Mouse (Mus musculus): Measurements from ENCODE around the gene Olfr750.

Olfr750 gene

GRCm38 (mm10) chr14:51088166-51088969 lies 14.1 kb upstream of the Olfr750 start:
- DNase-seq (ENCODE audit: low spot score in 2 of 2), result peak; percentile 72 to 83

GRCm38 (mm10) chr14:51087762-51088161 lies 13.5 kb upstream of the Olfr750 start:
- DNase-seq (ENCODE audit: low spot score in 2 of 2), result no peak

GRCm38 (mm10) chr14:51085911-51086310 lies 11.7 kb upstream of the Olfr750 start:
- DNase-seq (ENCODE audit: low spot score in 2 of 2), result no peak

GRCm38 (mm10) chr14:51085086-51085485 lies 10.9 kb upstream of the Olfr750 start:
- no peak for DNase-seq (ENCODE audit: low spot score in 2 of 2)

GRCm38 (mm10) chr14:51083805-51084204 lies 9.6 kb upstream of the Olfr750 start:
- DNase-seq (ENCODE audit: low spot score in 2 of 2), result peak; percentile 33 to 40

GRCm38 (mm10) chr14:51082599-51083581 lies 8.7 kb upstream of the Olfr750 start:
- peak; percentile 59 to 69 for DNase-seq (ENCODE audit: low spot score in 2 of 2)

GRCm38 (mm10) chr14:51081035-51081434 lies 6.8 kb upstream of the Olfr750 start:
- no peak for DNase-seq (ENCODE audit: low spot score in 2 of 2)

GRCm38 (mm10) chr14:51079180-51079579 lies 4.9 kb upstream of the Olfr750 start:
- DNase-seq (ENCODE audit: low spot score in 2 of 2), result no peak

- peak; percentile 21 to 58 for DNase-seq (ENCODE audit: low spot score in 2 of 2)
Observed at GRCm38 (mm10) chr14:51069617-51070016, 4.6 kb downstream of the Olfr750 start.

- DNase-seq (ENCODE audit: low spot score in 2 of 2), result no peak
Observed at GRCm38 (mm10) chr14:51068956-51069355, 5.3 kb downstream of the Olfr750 start.

GRCm38 (mm10) chr14:51060761-51061160 lies 13.5 kb downstream of the Olfr750 start:
- DNase-seq (ENCODE audit: low spot score in 2 of 2), result no peak

GRCm38 (mm10) chr14:51057401-51057831 lies 16.8 kb downstream of the Olfr750 start, which contains the start of gene Rnase12:
Rnase12 (minus strand) TSS chr14:51057661.
- peak; percentile 18 to 22 for DNase-seq (ENCODE audit: low spot score in 2 of 2)

- DNase-seq (ENCODE audit: low spot score in 2 of 2), result no peak
Observed at GRCm38 (mm10) chr14:51054243-51055237, 19.7 kb downstream of the Olfr750 start.

GRCm38 (mm10) chr14:51053176-51053575 lies 21.1 kb downstream of the Olfr750 start:
- DNase-seq (ENCODE audit: low spot score in 2 of 2), result no peak

GRCm38 (mm10) chr14:51051941-51052340 lies 22.3 kb downstream of the Olfr750 start:
- DNase-seq (ENCODE audit: low spot score in 2 of 2), result no peak

GRCm38 (mm10) chr14:51050063-51050462 lies 24.2 kb downstream of the Olfr750 start, which contains the start of gene Rnase11:
Rnase11 (minus strand) TSS chr14:51050163.
- DNase-seq (ENCODE audit: low spot score in 2 of 2), result no peak

GRCm38 (mm10) chr14:51047846-51048245 lies 26.4 kb downstream of the Olfr750 start:
- DNase-seq (ENCODE audit: low spot score in 2 of 2), result no peak

GRCm38 (mm10) chr14:51041769-51042168 lies 32.5 kb downstream of the Olfr750 start, which contains the start of gene Rnase9:
Rnase9 (minus strand) TSS chr14:51041869.
- no peak for DNase-seq (ENCODE audit: low spot score in 2 of 2)

GRCm38 (mm10) chr14:51036214-51036613 lies 38.0 kb downstream of the Olfr750 start:
- DNase-seq (ENCODE audit: low spot score in 2 of 2), result no peak

- no peak for DNase-seq (ENCODE audit: low spot score in 2 of 2)
Observed at GRCm38 (mm10) chr14:51035206-51035605, 39.0 kb downstream of the Olfr750 start.
